Comparison of ENCODE assay signal across 23 mouse cellular contexts in the genomic region with DNA sequence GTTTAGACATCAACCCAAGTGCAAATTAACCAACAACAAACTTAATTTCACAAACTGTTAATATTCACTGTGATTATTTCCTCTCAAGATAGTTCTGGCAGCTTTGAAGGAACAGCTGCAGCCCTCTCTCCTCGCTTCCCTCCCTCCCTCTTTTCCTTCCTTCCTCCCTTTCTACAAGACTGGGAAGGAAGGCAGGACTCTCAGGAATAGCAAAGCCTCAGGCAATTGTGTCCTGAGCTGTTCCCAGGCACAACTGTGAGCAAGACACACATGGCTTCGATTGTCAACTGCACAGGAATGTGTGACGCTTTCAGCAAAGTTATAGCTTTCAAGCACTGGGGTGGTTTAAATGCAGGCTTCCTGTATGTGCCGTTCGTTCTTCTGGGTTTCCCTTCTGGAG.
A peak's percentile ranks its signal among the peaks of the same experiment; 100 is the strongest.
DNase-seq lines count a peak whose midpoint lies in the region; ATAC-seq and TF ChIP-seq lines count a peak whose summit lies in the region.
"Had no signal": no experiment of that assay in that cellular context is flagged by ENCODE, and none has a peak within 500 bp of the region (broad histone marks: within the 10 kb centered on the region; RNA-seq: fewer than 3 reads in every experiment).

No protein-coding gene starts in this region.

- H3K4me1 ChIP-seq in heart, embryonic 10.5 days: no peaks in the 10 kb centered on the region
- H3K4me1 ChIP-seq in embryonic facial prominence, embryonic 15.5 days: peaks cover 2% of the 10 kb centered on the region; the same call in 1 of the 2 replicates
- H3K4me1 ChIP-seq in limb, embryonic 14.5 days (ENCODE audit: control insufficient read depth, insufficient read depth, low read length): no peaks in the 10 kb centered on the region
- peaks cover 4% of the 10 kb centered on the region for H3K4me1 ChIP-seq in kidney, embryonic 15.5 days

- no peaks in the 10 kb centered on the region for H3K9me3 ChIP-seq in heart, embryonic 10.5 days
- no peaks in the 10 kb centered on the region for H3K9me3 ChIP-seq in embryonic facial prominence, embryonic 15.5 days (replicated peaks)
- no peaks in the 10 kb centered on the region for H3K9me3 ChIP-seq in limb, embryonic 14.5 days (ENCODE audit: control insufficient read depth, low read length)
- no peaks in the 10 kb centered on the region for H3K9me3 ChIP-seq in kidney, embryonic 15.5 days (replicated peaks)
- H3K9me3 ChIP-seq: neural tube, embryonic 13.5 days had no signal

- no peak for TF ChIP-seq POLR2A in limb, embryonic 14.5 days (IDR thresholded peaks at IDR 0.05; ENCODE audit: borderline replicate concordance, extremely low read depth, insufficient read depth, insufficient read length)

- no peak overlapping the region for H3K9ac ChIP-seq in embryonic facial prominence, embryonic 15.5 days
- H3K9ac ChIP-seq in limb, embryonic 14.5 days (ENCODE audit: low read depth, low read length, severe bottlenecking): no peak overlapping the region
- no peak overlapping the region for H3K9ac ChIP-seq in kidney, embryonic 15.5 days
- H3K9ac ChIP-seq: hindbrain, embryonic 14.5 days; neural tube, embryonic 13.5 days had no signal

- H3K27ac ChIP-seq in heart, embryonic 10.5 days: no peak overlapping the region
- peak overlapping the region; percentile 74 for H3K27ac ChIP-seq in embryonic facial prominence, embryonic 15.5 days (replicated peaks)
- H3K27ac ChIP-seq in limb, embryonic 14.5 days (replicated peaks; ENCODE audit: low read depth, low read length): 0 out of 2 replicates have a peak overlapping the region, but pooled peaks have one; percentile 19
- no peak overlapping the region for H3K27ac ChIP-seq in kidney, embryonic 15.5 days
- H3K27ac ChIP-seq: heart, adult 2 months; hindbrain, embryonic 14.5 days; neural tube, embryonic 13.5 days had no signal

- H3K4me3 ChIP-seq in heart, embryonic 10.5 days: no peak overlapping the region
- no peak overlapping the region for H3K4me3 ChIP-seq in embryonic facial prominence, embryonic 15.5 days (replicated peaks)
- no peak overlapping the region for H3K4me3 ChIP-seq in limb, embryonic 14.5 days (replicated peaks; ENCODE audit: low read length)
- H3K4me3 ChIP-seq in kidney, embryonic 15.5 days (replicated peaks): no peak overlapping the region
- H3K4me3 ChIP-seq: heart, adult 2 months; myocyte; neural tube, embryonic 13.5 days had no signal

- peak; percentile 20 for DNase-seq in embryo, embryonic 11 days
- DNase-seq in embryo, embryonic 9.5 days (ENCODE audit: extremely low spot score): no peak
- DNase-seq in heart, embryonic 10.5 days (ENCODE audit: low spot score): peak; percentile 66
- no peak for DNase-seq in heart, postnatal 10 days
- peak; percentile 46 for DNase-seq in limb, embryonic 14.5 days (ENCODE audit: low spot score)
- DNase-seq in spleen, postnatal 14 days (ENCODE audit: low spot score in 2 of 2): no peak
- DNase-seq: adrenal gland, postnatal 36 days; cerebellum, adult 11-12 months; cerebellum, postnatal 14 days; gastrocnemius, postnatal 25 days; heart, adult 2 months; heart, postnatal 4 days; kidney, adult 2 months; kidney, postnatal 14 days; lung, postnatal 4 days; thymus, postnatal 25 days had no signal

- intact Hi-C loops in heart, postnatal 10 days (cut with DNase I): no loop called here

- peaks cover 2% of the 10 kb centered on the region; the same call in 1 of the 2 replicates for H3K36me3 ChIP-seq in heart, embryonic 10.5 days
- H3K36me3 ChIP-seq in embryonic facial prominence, embryonic 15.5 days: no peaks in the 10 kb centered on the region
- H3K36me3 ChIP-seq in limb, embryonic 14.5 days (ENCODE audit: control insufficient read depth, insufficient read depth, low read length): no peaks in the 10 kb centered on the region
- no peaks in the 10 kb centered on the region for H3K36me3 ChIP-seq in kidney, embryonic 15.5 days
- H3K36me3 ChIP-seq: neural tube, embryonic 13.5 days had no signal

- no peak overlapping the region for H3K4me2 ChIP-seq in embryonic facial prominence, embryonic 15.5 days (replicated peaks)
- no peak overlapping the region for H3K4me2 ChIP-seq in limb, embryonic 14.5 days (replicated peaks; ENCODE audit: low read depth, low read length, severe bottlenecking)
- no peak overlapping the region for H3K4me2 ChIP-seq in kidney, embryonic 15.5 days
- H3K4me2 ChIP-seq: hindbrain, embryonic 14.5 days; neural tube, embryonic 13.5 days had no signal

- peaks cover 10% of the 10 kb centered on the region; the same call in 1 of the 2 replicates for H3K27me3 ChIP-seq in heart, embryonic 10.5 days (ENCODE audit: insufficient read depth, poor library complexity, severe bottlenecking)
- no peaks in the 10 kb centered on the region for H3K27me3 ChIP-seq in embryonic facial prominence, embryonic 15.5 days
- H3K27me3 ChIP-seq in limb, embryonic 14.5 days (ENCODE audit: control insufficient read depth, insufficient read depth, low read length): no peaks in the 10 kb centered on the region
- H3K27me3 ChIP-seq in kidney, embryonic 15.5 days: no peaks in the 10 kb centered on the region
- H3K27me3 ChIP-seq: neural tube, embryonic 13.5 days had no signal

- 65% methylated on average over 5 of the region's 5 CpGs for WGBS in heart, embryonic 10.5 days
- WGBS in embryonic facial prominence, embryonic 15.5 days: 38% methylated on average over 5 of the region's 5 CpGs
- 11% methylated on average over 5 of the region's 5 CpGs for WGBS in limb, embryonic 14.5 days
- WGBS in kidney, embryonic 15.5 days: 66% methylated on average over 5 of the region's 5 CpGs

- ATAC-seq in embryonic facial prominence, embryonic 15.5 days (ENCODE audit: insufficient number of reproducible peaks, low FRiP score, low TSS enrichment, low read depth): peak; percentile 67; the same call in 1 of the 2 replicates
- ATAC-seq in limb, embryonic 14.5 days (ENCODE audit: low FRiP score, low read depth): peak; percentile 70
- no peak for ATAC-seq in kidney, embryonic 15.5 days (replicated peaks; ENCODE audit: low FRiP score)
- ATAC-seq: inflammation-experienced regulatory T-cells, adult 6 months; midbrain, embryonic 16.5 days had no signal

Comparison
In these comparisons a context has a peak if more than half of its experiments do, and no peak if none do; other contexts are left out.
1. DNase-seq: peak in embryo, embryonic 11 days (single experiment), heart, embryonic 10.5 days (single experiment) and limb, embryonic 14.5 days (single experiment); none in embryo, embryonic 9.5 days (single experiment), heart, postnatal 10 days (0 of 2) and spleen, postnatal 14 days (0 of 2).
2. H3K27ac ChIP-seq: peak in embryonic facial prominence, embryonic 15.5 days (single experiment) and limb, embryonic 14.5 days (single experiment); none in heart, embryonic 10.5 days (single experiment) and kidney, embryonic 15.5 days (single experiment).